Mouse (Mus musculus): ENCODE results near the gene Rbfox1.

- no peak for TF ChIP-seq POLR2A (IDR thresholded peaks at IDR 0.05; ENCODE audit: control insufficient read depth in 1 of 2, insufficient read depth in 1 of 2, low read depth in 1 of 2, low read length in 2 of 2, poor library complexity in 1 of 2)
- no peak for TF ChIP-seq MAZ (IDR thresholded peaks at IDR 0.05; ENCODE audit: low read depth, low read length)
- TF ChIP-seq NELFE (IDR thresholded peaks at IDR 0.05; ENCODE audit: low read depth, low read length): no peak
- TF ChIP-seq JUND (IDR thresholded peaks at IDR 0.05; ENCODE audit: low read depth, low read length): no peak
- TF ChIP-seq EP300 (IDR thresholded peaks at IDR 0.05; ENCODE audit: low read depth in 1 of 2, low read length in 2 of 2): no peak
- no peak for TF ChIP-seq MXI1 (IDR thresholded peaks at IDR 0.05; ENCODE audit: low read depth, low read length)
- no peak for TF ChIP-seq CTCF (IDR thresholded peaks at IDR 0.05 in 2 of 3, conservative IDR thresholded peaks at IDR 0.05 in 1 of 3; ENCODE audit: control insufficient read depth in 1 of 3, insufficient read depth in 1 of 3, low read depth in 2 of 3, low read length in 3 of 3, poor library complexity in 1 of 3, severe bottlenecking in 1 of 3)
- TF ChIP-seq ZNF384 (IDR thresholded peaks at IDR 0.05; ENCODE audit: low read depth, low read length): no peak
- TF ChIP-seq MAFK (IDR thresholded peaks at IDR 0.05; ENCODE audit: borderline replicate concordance, low read depth, low read length): no peak
- TF ChIP-seq HCFC1 (IDR thresholded peaks at IDR 0.05; ENCODE audit: low read depth, low read length): no peak
- TF ChIP-seq MAX (IDR thresholded peaks at IDR 0.05; ENCODE audit: low read length): no peak
- TF ChIP-seq USF2 (IDR thresholded peaks at IDR 0.05; ENCODE audit: borderline replicate concordance in 1 of 2, insufficient read depth in 1 of 2, low read depth in 1 of 2, low read length in 2 of 2): no peak
Measured at GRCm38 (mm10) chr16:6955102-6955675, 1070.0 kb downstream of the Rbfox1 start.
